In genomic region chr2:179649370-179649769, GRCm38 (mm10) we compare ENCODE assay signal across 18 mouse cellular contexts.
A peak's percentile ranks its signal among the peaks of the same experiment; 100 is the strongest.
DNase-seq lines count a peak whose midpoint lies in the region; ATAC-seq and TF ChIP-seq lines count a peak whose summit lies in the region.
"Had no signal": no experiment of that assay in that cellular context is flagged by ENCODE, and none has a peak within 500 bp of the region (broad histone marks: within the 10 kb centered on the region; RNA-seq: fewer than 3 reads in every experiment).

No protein-coding gene starts in this region.

- 42% methylated on average over 4 of the region's 4 CpGs for WGBS in hindbrain, embryonic 16.5 days
- 76% methylated on average over 4 of the region's 4 CpGs for WGBS in hindbrain, embryonic 10.5 days

- H3K27me3 ChIP-seq in hindbrain, embryonic 16.5 days (replicated peaks; ENCODE audit: control insufficient read depth, insufficient read depth, low read length): no peaks in the 10 kb centered on the region; the same call in 1 of the 2 replicates
- peaks cover 35% of the 10 kb centered on the region for H3K27me3 ChIP-seq in hindbrain, embryonic 10.5 days (ENCODE audit: insufficient read depth, poor library complexity, severe bottlenecking)
- H3K27me3 ChIP-seq in testis, adult 2 months (ENCODE audit: control insufficient read depth, insufficient read depth, low read length): no peaks in the 10 kb centered on the region
- H3K27me3 ChIP-seq: embryonic facial prominence, embryonic 12.5 days had no signal

- no peaks in the 10 kb centered on the region for H3K36me3 ChIP-seq in hindbrain, embryonic 16.5 days (ENCODE audit: control insufficient read depth, insufficient read depth, low read length)
- no peaks in the 10 kb centered on the region for H3K36me3 ChIP-seq in hindbrain, embryonic 10.5 days
- no peaks in the 10 kb centered on the region for H3K36me3 ChIP-seq in testis, adult 2 months (ENCODE audit: control insufficient read depth, insufficient read depth, low read length)
- H3K36me3 ChIP-seq: embryonic facial prominence, embryonic 12.5 days; heart, embryonic 12.5 days; limb, embryonic 10.5 days had no signal

- no peaks in the 10 kb centered on the region for H3K4me1 ChIP-seq in hindbrain, embryonic 16.5 days (ENCODE audit: control insufficient read depth, insufficient read depth, low read depth, low read length)
- peaks cover 18% of the 10 kb centered on the region; the same call in 1 of the 2 replicates for H3K4me1 ChIP-seq in hindbrain, embryonic 10.5 days (replicated peaks)
- no peaks in the 10 kb centered on the region; the same call in 1 of the 2 replicates for H3K4me1 ChIP-seq in testis, adult 2 months (ENCODE audit: control insufficient read depth, insufficient read depth, low read length)

- H3K9me3 ChIP-seq in hindbrain, embryonic 16.5 days (ENCODE audit: control insufficient read depth, low read length): 0 out of 2 replicates have a peak, but pooled peaks cover 2% of the 10 kb centered on the region
- H3K9me3 ChIP-seq in hindbrain, embryonic 10.5 days: peaks cover 3% of the 10 kb centered on the region; the same call in 1 of the 2 replicates
- H3K9me3 ChIP-seq: embryonic facial prominence, embryonic 12.5 days; limb, embryonic 10.5 days had no signal

- no peak overlapping the region for H3K9ac ChIP-seq in hindbrain, embryonic 16.5 days (ENCODE audit: low read depth, low read length)
- H3K9ac ChIP-seq: embryonic facial prominence, embryonic 12.5 days; heart, embryonic 12.5 days; liver, embryonic 14.5 days had no signal

- TF ChIP-seq CTCF in testis, adult 2 months (IDR thresholded peaks at IDR 0.05; ENCODE audit: control insufficient read depth, insufficient read depth, insufficient replicate concordance, low read depth, low read length): no peak

- H3K4me3 ChIP-seq in hindbrain, embryonic 16.5 days (ENCODE audit: low read length): no peak overlapping the region
- no peak overlapping the region for H3K4me3 ChIP-seq in hindbrain, embryonic 10.5 days
- H3K4me3 ChIP-seq in testis, adult 2 months (ENCODE audit: control insufficient read depth, low read depth, low read length): peak overlapping the region; percentile 16
- H3K4me3 ChIP-seq: embryonic facial prominence, embryonic 12.5 days; heart, embryonic 12.5 days; limb, embryonic 10.5 days had no signal

- no peak for ATAC-seq in CD4-positive, CD25-positive, alpha-beta regulatory T cell, adult 4 months
- 0 out of 2 replicates have a peak, but pooled peaks have one; percentile 19 for ATAC-seq in hindbrain, embryonic 16.5 days
- ATAC-seq: intestine, postnatal 0 days had no signal

- no peak for TF ChIP-seq POLR2A in testis, adult 2 months (IDR thresholded peaks at IDR 0.05; ENCODE audit: control insufficient read depth, low read depth, low read length)

- DNase-seq in CD4-positive, CD25-positive, alpha-beta regulatory T cell, adult 2 months (ENCODE audit: low read depth, low spot score): peak; percentile 13
- DNase-seq in hindbrain, embryonic 10.5 days (ENCODE audit: low spot score): no peak
- DNase-seq in testis, postnatal 10 days (ENCODE audit: low spot score): no peak
- no peak for DNase-seq in ovary, adult 18-20 months (ENCODE audit: low spot score)
- DNase-seq in urinary bladder, adult 2 months (ENCODE audit: low spot score): no peak
- DNase-seq: adrenal gland, postnatal 36 days; gastrocnemius, postnatal 14 days; heart, postnatal 4 days; kidney, postnatal 36 days; right cerebral cortex, postnatal 25 days had no signal

- H3K4me2 ChIP-seq in hindbrain, embryonic 16.5 days (ENCODE audit: low read length): no peak overlapping the region
- H3K4me2 ChIP-seq: embryonic facial prominence, embryonic 12.5 days; heart, embryonic 12.5 days had no signal

- H3K27ac ChIP-seq in hindbrain, embryonic 16.5 days (ENCODE audit: low read depth, low read length): no peak overlapping the region
- no peak overlapping the region for H3K27ac ChIP-seq in hindbrain, embryonic 10.5 days
- H3K27ac ChIP-seq in testis, adult 2 months (ENCODE audit: control insufficient read depth, insufficient read depth, low read depth, low read length): no peak overlapping the region
- H3K27ac ChIP-seq: embryonic facial prominence, embryonic 12.5 days; limb, embryonic 10.5 days; liver, embryonic 14.5 days had no signal
